Mouse (Mus musculus): ENCODE results near the gene Gbp2b. TPM values are rescaled to one million over a fixed set of nuclear protein-coding genes. Genes with fewer than 3 reads are reported as not detected.

The Gbp2b gene
- total and polyA plus RNA-seq, 2 experiments from 2014 or later, result not detected

DNA sequence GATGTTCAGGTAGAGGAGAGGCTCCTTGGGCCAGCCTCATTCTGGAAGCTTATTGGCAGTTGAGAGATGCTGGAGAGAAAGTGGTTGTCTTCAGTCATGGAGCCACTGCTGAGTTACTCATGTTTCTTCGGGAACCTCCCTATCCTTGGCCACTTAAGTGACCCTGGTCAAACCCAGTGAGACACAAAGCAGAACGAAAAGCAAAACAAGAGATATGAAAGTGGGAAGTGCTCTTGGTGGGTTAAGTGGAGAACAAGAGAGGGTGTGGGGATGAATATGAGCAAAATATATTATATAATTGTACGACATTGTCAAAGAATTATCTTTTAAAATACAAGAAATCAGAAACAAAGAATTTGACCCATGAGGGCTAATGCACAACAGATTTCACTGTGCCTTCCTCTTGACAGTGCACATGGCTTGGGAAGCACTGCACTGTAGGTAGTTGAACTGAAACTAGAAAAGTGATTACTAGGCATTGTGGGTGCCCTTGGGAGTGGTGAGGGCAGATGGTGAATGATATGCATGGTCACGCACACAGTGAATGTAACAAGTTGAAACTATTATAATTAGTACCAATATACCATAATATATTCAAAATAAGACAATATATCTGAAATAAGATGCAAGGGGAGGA lies 4.1 kb upstream of the Gbp2b start:
- no peaks in the 10 kb centered on the region for H3K9me3 ChIP-seq (replicated peaks; ENCODE audit: control insufficient read depth, low read length)
- H3K27ac ChIP-seq (ENCODE audit: low read depth), result no peak overlapping the region
- no peak for TF ChIP-seq CTCF (IDR thresholded peaks at IDR 0.05; ENCODE audit: low read depth)
- TF ChIP-seq EP300 (IDR thresholded peaks at IDR 0.05; ENCODE audit: low read depth), result no peak
- ATAC-seq (ENCODE audit: insufficient read depth, low read depth) (no peak), DNase-seq (ENCODE audit: low spot score) (no peak)
- H3K36me3 ChIP-seq (replicated peaks; ENCODE audit: control insufficient read depth, insufficient read depth, low read length), result no peaks in the 10 kb centered on the region
- WGBS, result 71% methylated on average over 4 of the region's 4 CpGs
- H3K4me2 ChIP-seq (ENCODE audit: low read depth, low read length), result no peak overlapping the region
- no peak overlapping the region for H3K4me3 ChIP-seq (ENCODE audit: low read depth, low read length)
- no peaks in the 10 kb centered on the region for H3K27me3 ChIP-seq (ENCODE audit: control insufficient read depth, insufficient read depth, low read length)
- H3K4me1 ChIP-seq (ENCODE audit: control insufficient read depth, insufficient read depth), result no peaks in the 10 kb centered on the region; the same call in 1 of the 2 replicates
- no peak overlapping the region for H3K9ac ChIP-seq (replicated peaks; ENCODE audit: low read depth, low read length)

DNA sequence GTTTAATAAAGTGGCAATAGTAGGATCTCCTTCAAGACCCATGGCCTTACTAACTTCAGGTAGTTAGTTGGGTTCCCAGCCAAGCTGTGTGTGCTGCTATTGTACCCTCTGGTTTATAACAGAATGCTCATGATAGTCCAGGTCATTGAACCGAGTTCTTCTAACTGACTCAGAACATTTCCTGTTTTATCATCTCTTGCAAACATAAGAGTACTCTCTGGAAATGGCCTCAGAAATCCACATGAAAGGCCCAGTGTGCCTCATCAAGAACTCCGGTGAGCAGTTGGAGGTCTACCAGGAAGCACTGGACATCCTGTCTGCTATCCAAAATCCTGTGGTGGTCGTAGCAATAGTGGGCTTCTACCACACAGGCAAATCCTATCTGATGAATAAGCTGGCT lies 3.3 kb downstream of the Gbp2b start:
- H3K27ac ChIP-seq (ENCODE audit: low read depth), result no peak overlapping the region
- H3K9me3 ChIP-seq (replicated peaks; ENCODE audit: control insufficient read depth, low read length), result no peaks in the 10 kb centered on the region
- no peak overlapping the region for H3K4me3 ChIP-seq (ENCODE audit: low read depth, low read length)
- H3K4me2 ChIP-seq (ENCODE audit: low read depth, low read length), result no peak overlapping the region
- no peak for DNase-seq (ENCODE audit: low spot score)
- no peaks in the 10 kb centered on the region for H3K4me1 ChIP-seq (ENCODE audit: control insufficient read depth, insufficient read depth)
- no peaks in the 10 kb centered on the region for H3K36me3 ChIP-seq (replicated peaks; ENCODE audit: control insufficient read depth, insufficient read depth, low read length)
- no peak for ATAC-seq (ENCODE audit: insufficient read depth, low read depth)
- no peaks in the 10 kb centered on the region for H3K27me3 ChIP-seq (ENCODE audit: control insufficient read depth, insufficient read depth, low read length)
- WGBS, result 60% methylated on average over 3 of the region's 3 CpGs
- H3K9ac ChIP-seq (replicated peaks; ENCODE audit: low read depth, low read length), result no peak overlapping the region
- TF ChIP-seq EP300 (IDR thresholded peaks at IDR 0.05; ENCODE audit: low read depth) (no peak), CTCF (IDR thresholded peaks at IDR 0.05; ENCODE audit: low read depth) (no peak)

DNA sequence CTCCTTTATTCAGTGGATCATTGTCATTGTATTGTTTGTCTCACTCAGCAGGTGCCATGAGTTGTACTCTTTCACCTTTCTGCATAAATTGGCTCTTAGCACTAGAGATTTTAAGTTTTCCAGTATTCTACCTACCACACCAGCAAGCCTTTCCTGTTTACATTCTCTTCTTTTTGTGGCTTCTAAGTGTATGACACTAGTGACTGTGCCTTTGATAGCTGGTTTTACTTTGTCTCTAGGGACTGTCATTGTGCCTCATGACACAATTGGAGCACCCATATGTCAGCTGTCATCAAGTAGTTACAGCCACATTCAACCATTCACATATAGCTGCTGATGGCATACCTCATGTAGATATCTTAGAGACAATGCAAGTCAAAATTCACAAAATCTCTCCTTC lies 7.0 kb downstream of the Gbp2b start:
- H3K9ac ChIP-seq (replicated peaks; ENCODE audit: low read depth, low read length), result no peak overlapping the region
- ATAC-seq (ENCODE audit: insufficient read depth, low read depth), result no peak
- no peak overlapping the region for H3K27ac ChIP-seq (ENCODE audit: low read depth)
- TF ChIP-seq EP300 (IDR thresholded peaks at IDR 0.05; ENCODE audit: low read depth), result no peak
- TF ChIP-seq CTCF (IDR thresholded peaks at IDR 0.05; ENCODE audit: low read depth), result no peak
- H3K4me2 ChIP-seq (ENCODE audit: low read depth, low read length), result no peak overlapping the region
- no peaks in the 10 kb centered on the region for H3K4me1 ChIP-seq (ENCODE audit: control insufficient read depth, insufficient read depth)
- H3K9me3 ChIP-seq (replicated peaks; ENCODE audit: control insufficient read depth, low read length), result no peaks in the 10 kb centered on the region
- H3K36me3 ChIP-seq (replicated peaks; ENCODE audit: control insufficient read depth, insufficient read depth, low read length), result no peaks in the 10 kb centered on the region
- H3K27me3 ChIP-seq (ENCODE audit: control insufficient read depth, insufficient read depth, low read length), result no peaks in the 10 kb centered on the region
- no peak for DNase-seq (ENCODE audit: low spot score)
- H3K4me3 ChIP-seq (ENCODE audit: low read depth, low read length), result no peak overlapping the region

DNA sequence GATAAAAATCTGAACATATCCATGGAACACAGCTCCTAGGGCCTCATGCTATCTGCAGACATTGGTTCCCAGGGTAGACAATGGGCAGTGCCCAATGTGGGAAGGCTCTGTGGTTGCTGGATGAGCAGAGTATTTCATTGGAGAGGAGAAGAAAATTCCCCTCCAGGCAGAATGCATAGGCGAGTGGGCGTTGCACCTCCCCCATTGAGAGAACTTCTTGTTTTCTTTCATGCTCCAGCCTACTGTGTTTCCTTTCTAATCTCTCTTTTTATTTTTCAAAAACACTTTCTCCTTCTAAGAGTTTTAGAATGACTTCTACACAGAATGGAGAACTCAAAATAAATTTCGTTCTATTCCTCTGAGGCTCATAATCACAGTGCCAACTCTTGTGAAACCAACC lies 24.0 kb downstream of the Gbp2b start:
- no peaks in the 10 kb centered on the region for H3K27me3 ChIP-seq (ENCODE audit: control insufficient read depth, insufficient read depth, low read length)
- TF ChIP-seq EP300 (IDR thresholded peaks at IDR 0.05; ENCODE audit: low read depth), result no peak
- no peak for TF ChIP-seq CTCF (IDR thresholded peaks at IDR 0.05; ENCODE audit: low read depth)
- no peak overlapping the region for H3K4me3 ChIP-seq (ENCODE audit: low read depth, low read length)
- 0 out of 2 replicates have a peak, but pooled peaks cover 6% of the 10 kb centered on the region for H3K4me1 ChIP-seq (ENCODE audit: control insufficient read depth, insufficient read depth)
- no peaks in the 10 kb centered on the region for H3K9me3 ChIP-seq (replicated peaks; ENCODE audit: control insufficient read depth, low read length)
- no peak overlapping the region for H3K27ac ChIP-seq (ENCODE audit: low read depth)
- no peak for ATAC-seq (ENCODE audit: insufficient read depth, low read depth)
- H3K36me3 ChIP-seq (replicated peaks; ENCODE audit: control insufficient read depth, insufficient read depth, low read length), result no peaks in the 10 kb centered on the region
- H3K4me2 ChIP-seq (ENCODE audit: low read depth, low read length), result no peak overlapping the region
- no peak overlapping the region for H3K9ac ChIP-seq (replicated peaks; ENCODE audit: low read depth, low read length)
- DNase-seq (ENCODE audit: low spot score), result no peak
- 84% methylated on average over 3 of the region's 3 CpGs for WGBS

DNA sequence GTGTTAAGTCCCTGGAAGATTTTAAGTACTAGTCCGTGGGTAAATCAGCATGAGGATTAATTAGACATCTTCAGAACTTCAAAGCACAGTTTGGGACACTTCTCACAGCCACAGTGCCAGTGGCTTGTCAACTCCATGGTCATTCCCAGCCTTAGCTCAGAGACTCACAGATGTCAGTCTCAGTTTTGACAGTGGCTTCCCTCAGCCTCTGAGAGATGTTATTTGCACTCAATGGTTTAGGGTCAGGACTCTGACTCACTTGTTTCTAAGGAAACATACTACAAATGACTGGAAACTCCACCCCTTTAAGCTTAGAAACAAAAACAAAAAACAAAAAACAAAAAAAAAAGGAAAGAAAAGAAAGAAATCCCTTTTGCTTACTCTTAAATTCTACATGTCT lies 25.0 kb downstream of the Gbp2b start:
- 0 out of 2 replicates have a peak, but pooled peaks cover 6% of the 10 kb centered on the region for H3K4me1 ChIP-seq (ENCODE audit: control insufficient read depth, insufficient read depth)
- H3K27ac ChIP-seq (ENCODE audit: low read depth), result no peak overlapping the region
- no peaks in the 10 kb centered on the region for H3K36me3 ChIP-seq (replicated peaks; ENCODE audit: control insufficient read depth, insufficient read depth, low read length)
- peak; percentile 47 for DNase-seq (ENCODE audit: low spot score)
- WGBS, result 53% methylated on average over 1 of the region's 1 CpGs
- no peak for TF ChIP-seq CTCF (IDR thresholded peaks at IDR 0.05; ENCODE audit: low read depth)
- no peak for TF ChIP-seq EP300 (IDR thresholded peaks at IDR 0.05; ENCODE audit: low read depth)
- no peak overlapping the region for H3K9ac ChIP-seq (replicated peaks; ENCODE audit: low read depth, low read length)
- ATAC-seq (ENCODE audit: insufficient read depth, low read depth), result no peak
- H3K9me3 ChIP-seq (replicated peaks; ENCODE audit: control insufficient read depth, low read length), result no peaks in the 10 kb centered on the region
- no peaks in the 10 kb centered on the region for H3K27me3 ChIP-seq (ENCODE audit: control insufficient read depth, insufficient read depth, low read length)
- no peak overlapping the region for H3K4me3 ChIP-seq (ENCODE audit: low read depth, low read length)
- peak overlapping the region; percentile 67; the same call in 1 of the 2 replicates for H3K4me2 ChIP-seq (ENCODE audit: low read depth, low read length)

All from heart, postnatal 0 days (tissue).